In the genomic region with DNA sequence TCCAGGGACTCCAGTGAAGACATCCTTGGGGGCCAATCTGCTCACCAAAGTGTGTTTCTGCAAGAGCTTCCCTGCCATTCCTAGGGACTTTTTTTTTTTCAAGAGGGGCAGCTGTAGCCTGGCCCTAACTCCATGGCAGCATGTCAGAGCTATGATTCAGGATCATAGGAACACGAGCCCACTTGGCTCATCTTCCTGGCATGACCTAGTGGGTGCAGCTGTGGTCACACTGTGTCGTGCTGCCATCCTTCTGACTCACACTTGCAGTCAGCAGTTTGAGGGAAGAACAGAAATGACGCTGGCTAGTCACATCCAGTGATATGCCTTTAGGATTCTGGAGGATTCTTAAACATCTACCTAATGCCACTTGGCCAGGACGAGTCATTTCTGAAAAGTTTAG, we compare ENCODE assay signal across 27 mouse cellular contexts.
DNase-seq lines count a peak whose midpoint lies in the region; ATAC-seq and TF ChIP-seq lines count a peak whose summit lies in the region.
"Had no signal": no experiment of that assay in that cellular context is flagged by ENCODE, and none has a peak within 500 bp of the region (broad histone marks: within the 10 kb centered on the region; RNA-seq: fewer than 3 reads in every experiment).

No protein-coding gene starts in this region.

- no peak overlapping the region for H3K4me3 ChIP-seq in lung, adult 2 months (replicated peaks; ENCODE audit: extremely low read depth, low read depth, low read length)
- H3K4me3 ChIP-seq: embryonic facial prominence, embryonic 12.5 days; erythroblast, embryonic 14.5 days; forebrain, embryonic 13.5 days; heart, embryonic 10.5 days; left cerebral cortex, adult 2 months; limb, embryonic 10.5 days; liver, embryonic 15.5 days; midbrain, embryonic 12.5 days; neural tube, embryonic 13.5 days had no signal

- no peak for DNase-seq in frontal cortex, postnatal 36 days (ENCODE audit: low spot score in 2 of 2)
- DNase-seq in layer of hippocampus, postnatal 14 days (ENCODE audit: low spot score in 2 of 2), result peak; percentile 46 to 69
- no peak for DNase-seq in layer of hippocampus, postnatal 25 days (ENCODE audit: extremely low spot score in 1 of 2, low spot score in 1 of 2)
- DNase-seq in 3T3-L1 (ENCODE audit: low read depth, low spot score), result peak; percentile 91
- DNase-seq in fibroblast of lung, adult 2 months (ENCODE audit: low read depth), result peak; percentile 40
- no peak for DNase-seq in lung, adult 2 months
- DNase-seq in adrenal gland, postnatal 25 days, result no peak
- DNase-seq: adrenal gland, postnatal 14 days; cerebellum, adult 11-12 months; kidney, adult 9 months; kidney, postnatal 25 days; liver; lung, postnatal 4 days; thymus, adult 18-20 months; thymus, postnatal 36 days had no signal

- 0 out of 2 replicates have a peak, but pooled peaks have one; percentile 16 for ATAC-seq in frontal cortex, adult (ENCODE audit: low TSS enrichment)
- ATAC-seq: forebrain, embryonic 13.5 days; hindbrain, embryonic 16.5 days; intestine, embryonic 16.5 days had no signal

- TF ChIP-seq CTCF in lung, adult 2 months (IDR thresholded peaks at IDR 0.05; ENCODE audit: insufficient read depth, low read length), result no peak

- WGBS in lung, adult 2 months, result 66% methylated on average over 4 of the region's 4 CpGs

- TF ChIP-seq POLR2A in lung, adult 2 months (IDR thresholded peaks at IDR 0.05; ENCODE audit: borderline replicate concordance, extremely low read depth, low read depth, low read length), result no peak

- no peaks in the 10 kb centered on the region for H3K4me1 ChIP-seq in lung, adult 2 months (ENCODE audit: control insufficient read depth, insufficient read depth, low read length)
- H3K4me1 ChIP-seq: embryonic facial prominence, embryonic 12.5 days; forebrain, embryonic 13.5 days; heart, embryonic 10.5 days; limb, embryonic 10.5 days; liver, embryonic 15.5 days; midbrain, embryonic 12.5 days; neural tube, embryonic 13.5 days had no signal

Comparison
In these comparisons a context has a peak if more than half of its experiments do, and no peak if none do; other contexts are left out.
1. DNase-seq: peak in layer of hippocampus, postnatal 14 days (2 of 2), 3T3-L1 (single experiment) and fibroblast of lung, adult 2 months (single experiment); none in frontal cortex, postnatal 36 days (0 of 2), layer of hippocampus, postnatal 25 days (0 of 2), lung, adult 2 months (single experiment) and adrenal gland, postnatal 25 days (single experiment).